Mouse (Mus musculus): Measurements from ENCODE around the gene Ros1.

Gene Ros1

GRCm38 (mm10) chr10:52194957-52195852 is at the start of gene Ros1:
Gene Ros1 (minus strand): TSS chr10:52195244.
- no peak for DNase-seq

- no peak for DNase-seq
Observed at GRCm38 (mm10) chr10:52242680-52243323, 47.8 kb upstream of the Ros1 start.

GRCm38 (mm10) chr10:52242015-52242414 is 47.0 kb upstream of the Ros1 start:
- DNase-seq = no peak

GRCm38 (mm10) chr10:52235461-52235860 is 40.4 kb upstream of the Ros1 start:
- DNase-seq = no peak

- DNase-seq = no peak
Observed at GRCm38 (mm10) chr10:52234654-52234981, 39.6 kb upstream of the Ros1 start.

- DNase-seq = peak; percentile 48
Observed at GRCm38 (mm10) chr10:52233969-52234653, 39.1 kb upstream of the Ros1 start.

- peak; percentile 91 for DNase-seq
Observed at GRCm38 (mm10) chr10:52233301-52233968, 38.4 kb upstream of the Ros1 start, which contains the start of gene Dcbld1. Gene Dcbld1 (plus strand): TSS chr10:52233619.

GRCm38 (mm10) chr10:52232196-52233176 is 37.4 kb upstream of the Ros1 start:
- peak; percentile 92 for DNase-seq

- DNase-seq = peak; percentile 36
Observed at GRCm38 (mm10) chr10:52219600-52219999, 24.6 kb upstream of the Ros1 start.

- DNase-seq = no peak
Observed at GRCm38 (mm10) chr10:52217564-52217934, 22.5 kb upstream of the Ros1 start.

GRCm38 (mm10) chr10:52216797-52217563 is 21.9 kb upstream of the Ros1 start:
- DNase-seq = peak; percentile 86

GRCm38 (mm10) chr10:52215267-52215818 is 20.3 kb upstream of the Ros1 start:
- no peak for DNase-seq

- DNase-seq = no peak
Observed at GRCm38 (mm10) chr10:52204006-52204405, 9.0 kb upstream of the Ros1 start.

GRCm38 (mm10) chr10:52185900-52186299 is 9.1 kb downstream of the Ros1 start:
- DNase-seq = no peak

- peak; percentile 11 for DNase-seq
Observed at GRCm38 (mm10) chr10:52182878-52183277, 12.2 kb downstream of the Ros1 start.

- DNase-seq = no peak
Observed at GRCm38 (mm10) chr10:52174376-52174775, 20.7 kb downstream of the Ros1 start.

- DNase-seq = no peak
Observed at GRCm38 (mm10) chr10:52170489-52170888, 24.6 kb downstream of the Ros1 start.

- no peak for DNase-seq
Observed at GRCm38 (mm10) chr10:52169841-52170240, 25.2 kb downstream of the Ros1 start.

- DNase-seq = no peak
Observed at GRCm38 (mm10) chr10:52165376-52165775, 29.7 kb downstream of the Ros1 start.

GRCm38 (mm10) chr10:52160604-52161003 is 34.4 kb downstream of the Ros1 start:
- no peak for DNase-seq

- DNase-seq = no peak
Observed at GRCm38 (mm10) chr10:52159704-52160103, 35.3 kb downstream of the Ros1 start.

All from kidney, adult 9 months (tissue).